9 mouse cellular contexts compared by ENCODE assay signal in the genomic region with DNA sequence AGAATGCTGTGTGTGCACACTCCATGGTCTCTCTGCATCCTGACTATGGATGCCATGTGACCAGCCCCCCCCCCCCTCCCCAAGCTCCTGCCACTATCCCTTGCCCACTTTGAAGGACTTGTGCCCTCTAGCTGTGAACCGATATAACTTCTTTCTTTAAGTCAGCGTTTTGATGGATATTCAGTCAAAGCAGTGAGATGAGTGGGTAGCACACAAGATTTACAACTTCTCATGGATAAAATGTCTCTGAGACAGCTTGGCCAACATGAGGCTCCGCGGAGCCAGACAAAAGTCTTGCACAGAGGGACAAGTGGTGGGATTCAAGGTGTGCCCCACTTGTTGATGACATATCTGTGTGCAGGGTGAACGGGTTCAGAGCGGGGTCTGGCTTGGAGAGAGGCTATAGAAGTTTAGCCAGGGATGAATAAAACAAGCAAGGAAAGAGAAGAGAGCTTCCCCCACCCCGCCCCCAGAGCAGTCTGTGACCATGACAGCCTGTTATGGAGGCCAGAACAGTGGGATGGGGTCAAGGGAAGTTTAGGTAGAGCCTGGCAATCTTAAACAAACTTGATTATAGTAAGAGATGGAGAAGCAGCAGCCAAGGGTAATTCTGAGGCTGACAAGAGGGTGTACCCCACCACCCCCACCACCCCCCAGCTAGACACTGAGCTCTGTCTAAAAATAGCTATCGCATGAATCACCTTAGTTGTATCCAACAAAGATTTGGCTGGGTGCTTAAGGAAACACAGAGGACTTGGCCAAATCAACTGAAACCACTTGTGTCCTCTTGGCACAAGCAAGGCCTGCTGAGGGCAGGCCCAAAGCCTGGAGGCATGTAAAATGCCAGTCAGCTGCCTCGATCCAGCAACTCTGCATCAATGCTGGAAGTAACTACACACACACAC.
A peak's percentile ranks its signal among the peaks of the same experiment; 100 is the strongest.
DNase-seq lines count a peak whose midpoint lies in the region; ATAC-seq lines count a peak whose summit lies in the region.
"Had no signal": no experiment of that assay in that cellular context is flagged by ENCODE, and none has a peak within 500 bp of the region (broad histone marks: within the 10 kb centered on the region; RNA-seq: fewer than 3 reads in every experiment).

No protein-coding gene starts in this region.

- H3K27me3 ChIP-seq in forebrain, embryonic 14.5 days (replicated peaks; ENCODE audit: control insufficient read depth, insufficient read depth, low read length): no peaks in the 10 kb centered on the region
- H3K27me3 ChIP-seq in forebrain, embryonic 12.5 days: no peaks in the 10 kb centered on the region

- H3K36me3 ChIP-seq in forebrain, embryonic 14.5 days (ENCODE audit: control insufficient read depth, insufficient read depth, low read length): no peaks in the 10 kb centered on the region
- H3K36me3 ChIP-seq in forebrain, embryonic 12.5 days (replicated peaks): no peaks in the 10 kb centered on the region

- 83% methylated on average over 9 of the region's 9 CpGs for WGBS in forebrain, embryonic 14.5 days
- 85% methylated on average over 9 of the region's 9 CpGs for WGBS in forebrain, embryonic 12.5 days

- ATAC-seq in forebrain, embryonic 14.5 days: no peak
- no peak for ATAC-seq in forebrain, embryonic 12.5 days (ENCODE audit: low FRiP score)
- ATAC-seq in megakaryocyte, adult 5-6 weeks (ENCODE audit: poor library complexity, severe bottlenecking): no peak

- H3K4me2 ChIP-seq in forebrain, embryonic 14.5 days (ENCODE audit: low read length): no peak overlapping the region
- H3K4me2 ChIP-seq in forebrain, embryonic 12.5 days: no peak overlapping the region

- H3K27ac ChIP-seq in forebrain, embryonic 14.5 days (ENCODE audit: low read depth, low read length): no peak overlapping the region
- H3K27ac ChIP-seq in forebrain, embryonic 12.5 days: no peak overlapping the region

- no peak overlapping the region for H3K4me3 ChIP-seq in forebrain, embryonic 14.5 days (ENCODE audit: low read depth, low read length)
- no peak overlapping the region for H3K4me3 ChIP-seq in forebrain, embryonic 12.5 days (replicated peaks)

- DNase-seq in forebrain, embryonic 14.5 days (ENCODE audit: low spot score): peak; percentile 43
- peak; percentile 16 for DNase-seq in ovary, adult 18-20 months (ENCODE audit: low spot score)
- no peak for DNase-seq in ovary, postnatal 36 days (ENCODE audit: low spot score)
- DNase-seq in induced T-regulatory cell, adult 2 months (ENCODE audit: low read depth): peak; percentile 2
- DNase-seq in spleen, adult 18-20 months: no peak
- no peak for DNase-seq in urinary bladder, adult 2 months (ENCODE audit: low spot score)
- DNase-seq: thymus, postnatal 14 days had no signal

- no peaks in the 10 kb centered on the region for H3K9me3 ChIP-seq in forebrain, embryonic 14.5 days (replicated peaks; ENCODE audit: control insufficient read depth, low read length)
- H3K9me3 ChIP-seq in forebrain, embryonic 12.5 days: no peaks in the 10 kb centered on the region

- H3K9ac ChIP-seq in forebrain, embryonic 14.5 days (ENCODE audit: low read length): no peak overlapping the region
- no peak overlapping the region for H3K9ac ChIP-seq in forebrain, embryonic 12.5 days

- H3K4me1 ChIP-seq in forebrain, embryonic 14.5 days (ENCODE audit: control insufficient read depth, insufficient read depth, low read length): no peaks in the 10 kb centered on the region
- peaks cover 5% of the 10 kb centered on the region for H3K4me1 ChIP-seq in forebrain, embryonic 12.5 days

Comparison
In these comparisons a context has a peak if more than half of its experiments do, and no peak if none do; other contexts are left out.
1. DNase-seq: peak in forebrain, embryonic 14.5 days (single experiment), ovary, adult 18-20 months (single experiment) and induced T-regulatory cell, adult 2 months (single experiment); none in ovary, postnatal 36 days (single experiment), spleen, adult 18-20 months (0 of 2) and urinary bladder, adult 2 months (single experiment).